Mouse (Mus musculus) monocyte, adult 2 months (primary cell): ENCODE results near the gene Col23a1.

Source experiments
- DNase-seq, 2 experiments: peaks; one replicate each; pipeline ENCODE4 v3.0.0; 2022; ENCODE audit warnings: low spot score in 2 of 2, low read depth in 1 of 2

Col23a1 gene

GRCm38 (mm10) chr11:51526631-51527161 lies 237.0 kb downstream of the Col23a1 start:
- DNase-seq, result no peak

DNA sequence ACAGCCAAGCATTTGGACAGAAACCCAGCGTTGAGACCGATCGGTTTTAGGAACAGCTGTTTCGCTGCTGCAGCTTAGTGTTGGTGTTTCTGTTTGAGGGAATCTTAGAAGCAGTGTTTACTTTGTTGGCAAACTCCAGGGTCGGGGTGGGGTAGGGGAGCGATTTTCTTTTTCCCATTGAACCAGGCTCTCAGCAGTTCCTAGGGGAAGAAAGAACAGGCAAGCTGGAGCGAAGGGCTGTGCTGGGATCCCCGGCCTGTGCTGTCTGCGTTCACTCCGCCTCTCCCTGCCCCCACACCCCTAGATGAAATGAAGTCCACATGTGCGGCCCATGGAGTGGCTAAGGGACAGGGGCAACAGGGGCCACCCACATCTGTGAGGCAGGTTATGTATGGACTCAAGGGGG lies 243.4 kb downstream of the Col23a1 start:
- DNase-seq, result no peak

- DNase-seq, result no peak
These were observed 244.6 kb downstream of the Col23a1 start for GRCm38 (mm10) chr11:51534314-51534713.

DNA sequence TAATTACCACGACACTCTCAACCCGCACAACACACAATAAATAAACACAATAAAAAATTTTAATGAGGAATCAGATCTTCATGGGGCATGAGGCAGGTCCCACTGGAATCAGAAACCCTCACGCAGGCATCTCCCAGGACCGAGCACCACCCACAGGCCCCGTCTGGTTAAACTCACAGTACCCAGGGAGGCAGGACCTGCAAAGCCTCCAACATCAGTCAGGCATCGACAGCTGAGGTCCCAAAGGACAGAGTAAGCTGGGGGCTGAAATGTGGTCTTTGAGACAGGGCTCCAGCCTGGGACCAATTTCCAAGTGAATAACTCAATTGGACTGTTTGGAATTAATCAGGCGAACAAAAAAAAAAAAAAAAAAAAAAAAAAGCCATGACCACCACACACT lies 248.7 kb downstream of the Col23a1 start:
- no peak for DNase-seq

GRCm38 (mm10) chr11:51538919-51539758 lies 249.4 kb downstream of the Col23a1 start:
- no peak for DNase-seq

- DNase-seq, result peak; percentile 87 to 91
These were observed 250.1 kb downstream of the Col23a1 start for GRCm38 (mm10) chr11:51539759-51540282.

DNA sequence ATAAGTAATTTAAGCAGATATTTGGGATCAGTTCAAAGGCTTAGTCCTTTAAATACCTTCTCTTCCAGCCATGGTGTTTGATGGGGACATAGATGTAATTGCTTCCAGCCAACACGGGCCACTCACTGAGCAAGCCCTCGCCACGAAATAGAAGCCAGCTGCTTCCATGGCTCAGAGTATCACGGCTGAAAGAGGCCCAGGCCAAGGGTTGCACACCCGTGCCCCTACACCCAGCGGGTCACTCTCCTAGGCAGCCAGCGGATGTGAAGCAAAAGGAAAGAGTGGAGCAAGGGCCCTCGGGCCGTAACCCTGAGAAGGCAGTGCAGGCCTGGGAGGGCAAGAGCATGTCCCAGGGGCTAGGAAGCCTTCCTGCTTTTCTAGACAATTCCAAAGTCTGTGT lies 252.7 kb downstream of the Col23a1 start:
- no peak for DNase-seq

DNA sequence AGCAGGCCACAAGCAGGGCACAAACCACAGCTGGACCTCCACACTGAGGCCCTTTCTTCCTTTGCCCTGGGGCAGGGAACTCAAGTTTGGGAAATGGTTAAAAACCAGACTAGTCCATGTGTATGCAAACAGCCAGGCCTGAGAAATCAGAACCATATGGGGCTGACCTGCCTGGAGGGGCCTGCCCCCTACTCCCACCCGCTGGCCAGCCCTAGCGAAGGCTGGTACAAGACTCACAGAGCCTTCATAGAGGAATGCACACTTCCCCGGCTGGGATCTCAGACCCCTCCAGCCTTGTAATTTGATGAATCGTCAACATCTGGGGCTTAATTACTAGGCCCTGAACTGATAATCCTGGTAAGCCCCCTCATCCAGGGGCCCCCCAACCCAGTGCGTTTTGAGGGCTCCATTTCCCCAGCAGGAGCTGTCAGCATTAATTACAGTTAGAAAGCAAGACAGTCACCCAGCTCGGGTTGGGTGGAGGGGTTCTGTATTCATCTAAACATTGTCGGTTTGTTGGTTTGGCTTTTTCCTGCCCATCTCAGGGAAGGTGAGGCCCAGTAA lies 253.8 kb downstream of the Col23a1 start:
- no peak for DNase-seq

DNA sequence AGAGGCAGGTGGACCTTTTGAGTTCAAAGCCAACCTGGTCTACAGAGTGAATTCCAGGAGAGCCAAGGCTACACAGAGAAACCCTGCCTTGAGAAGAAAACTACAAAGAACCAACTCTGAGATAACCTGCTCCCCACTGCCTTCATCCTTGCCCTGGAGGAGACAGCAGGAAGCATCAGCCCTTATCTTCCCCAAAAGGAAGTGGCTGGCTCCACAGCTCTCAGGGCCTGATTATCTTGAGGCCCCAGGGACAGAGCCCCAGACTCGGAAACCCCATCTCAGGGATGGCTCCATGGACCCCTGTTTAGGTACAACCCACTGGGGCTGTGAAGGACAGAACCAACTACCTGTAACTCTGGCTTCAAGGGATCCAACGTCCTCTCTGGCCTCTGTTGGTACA lies 254.7 kb downstream of the Col23a1 start:
- no peak for DNase-seq

- no peak for DNase-seq
These were observed 256.1 kb downstream of the Col23a1 start for GRCm38 (mm10) chr11:51545811-51546210.

DNA sequence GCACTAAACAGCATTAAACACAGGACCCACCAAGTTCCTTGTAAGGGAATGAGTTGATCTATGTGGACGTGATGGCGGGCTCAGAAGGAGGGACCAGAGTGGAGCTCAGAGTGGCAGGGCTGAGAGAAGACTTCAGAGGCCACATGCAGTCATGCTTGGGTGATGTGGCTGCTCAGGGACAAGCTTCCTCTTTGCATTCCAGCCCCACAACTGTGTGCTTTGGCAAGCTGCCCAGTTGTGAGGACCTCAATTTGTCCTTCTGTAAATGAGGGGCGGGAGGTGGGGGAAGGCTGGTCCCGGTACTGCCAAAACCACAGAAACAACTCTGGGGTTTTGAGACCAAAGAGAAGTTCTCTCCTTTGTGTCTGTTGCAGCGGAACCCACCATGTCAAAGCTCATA lies 261.5 kb downstream of the Col23a1 start:
- no peak for DNase-seq

DNA sequence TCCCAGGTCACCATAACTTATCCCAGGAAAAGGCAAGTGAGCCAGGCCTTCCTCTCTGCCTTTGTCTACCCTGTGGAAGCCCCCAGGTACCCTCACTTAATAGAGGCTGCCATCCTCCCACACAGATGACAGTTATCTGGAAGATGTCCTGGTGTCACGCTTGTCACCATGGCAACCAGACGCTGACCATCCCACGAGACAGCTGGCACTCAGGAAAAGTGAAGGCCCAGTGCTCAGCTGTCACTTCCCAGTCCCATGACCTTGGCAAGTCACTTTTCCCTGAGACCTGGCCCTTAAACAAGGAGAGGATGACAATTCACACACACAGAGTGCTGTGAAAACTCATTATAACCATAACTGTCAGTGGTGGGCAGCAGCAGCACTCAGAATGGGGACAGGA lies 262.4 kb downstream of the Col23a1 start:
- no peak for DNase-seq

- no peak for DNase-seq
These were observed 264.9 kb downstream of the Col23a1 start for GRCm38 (mm10) chr11:51554590-51554989.

- no peak for DNase-seq
These were observed 265.3 kb downstream of the Col23a1 start for GRCm38 (mm10) chr11:51555066-51555465.

- DNase-seq, result no peak
These were observed 273.6 kb downstream of the Col23a1 start for GRCm38 (mm10) chr11:51563276-51563675.

GRCm38 (mm10) chr11:51565062-51565461 lies 275.3 kb downstream of the Col23a1 start:
- peak in 1 of 2 experiments; percentile 24 for DNase-seq

DNA sequence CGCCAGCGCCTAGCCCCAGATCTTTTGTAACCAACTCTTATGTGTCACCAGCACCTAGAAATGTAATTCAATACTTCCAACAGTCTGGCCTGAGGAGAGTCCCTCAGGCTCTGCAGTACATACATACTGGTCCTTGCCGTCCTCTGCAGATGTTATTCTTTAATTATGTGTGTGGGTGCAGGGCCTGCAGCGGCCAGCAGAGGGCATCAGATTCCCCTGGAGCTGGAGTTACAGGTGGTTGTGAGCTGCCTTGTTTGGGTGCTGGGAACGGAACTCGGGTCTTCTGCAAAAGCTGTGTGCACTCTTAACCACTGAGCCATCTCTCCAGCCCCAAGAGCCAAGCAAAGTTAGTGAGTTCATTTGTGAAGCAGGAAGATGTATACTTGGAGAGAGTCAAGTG lies 276.2 kb downstream of the Col23a1 start:
- DNase-seq, result no peak

GRCm38 (mm10) chr11:51568801-51569200 lies 279.1 kb downstream of the Col23a1 start:
- DNase-seq, result no peak

GRCm38 (mm10) chr11:51576454-51576853 lies 286.7 kb downstream of the Col23a1 start:
- DNase-seq, result no peak

DNA sequence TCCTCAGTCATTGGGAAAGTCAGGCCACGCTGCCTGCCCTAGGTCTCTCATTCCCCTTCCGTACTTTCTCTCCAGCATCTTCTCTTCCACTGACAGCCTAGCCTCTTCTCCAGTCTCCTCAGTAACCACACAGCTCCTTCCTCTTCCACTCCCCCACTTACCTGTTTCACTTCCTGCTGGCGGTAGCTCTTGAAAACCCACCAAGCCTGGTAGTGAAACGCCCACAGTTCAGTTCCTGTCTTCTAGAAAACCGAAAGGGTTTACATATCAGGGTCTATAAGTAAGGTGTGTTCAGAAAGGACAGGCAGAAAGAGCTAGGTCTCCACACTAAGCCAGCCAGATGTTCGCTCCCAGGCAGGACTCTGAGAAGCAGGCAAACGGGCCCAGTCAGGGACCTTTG lies 287.9 kb downstream of the Col23a1 start:
- peak in 1 of 2 experiments; percentile 24 for DNase-seq

DNA sequence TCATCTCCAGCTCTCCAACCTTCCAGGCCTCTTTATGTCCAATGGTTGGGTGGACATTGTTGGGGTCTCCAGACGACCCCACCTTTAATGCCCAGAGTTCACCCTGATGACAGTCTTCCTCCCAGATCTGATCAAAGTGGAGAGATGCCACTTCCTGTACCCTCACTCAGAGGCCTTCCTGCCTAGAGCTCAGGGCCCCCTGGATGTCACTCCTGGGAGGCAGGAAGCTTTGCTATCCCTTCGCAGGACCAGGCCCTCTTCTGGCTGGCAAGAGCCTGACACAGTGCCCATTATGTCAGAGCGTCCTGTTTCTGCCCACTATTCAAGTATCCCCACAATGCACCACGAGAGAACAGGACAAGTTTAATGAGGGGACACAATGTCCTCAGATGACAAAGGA lies 289.3 kb downstream of the Col23a1 start:
- DNase-seq, result no peak

DNA sequence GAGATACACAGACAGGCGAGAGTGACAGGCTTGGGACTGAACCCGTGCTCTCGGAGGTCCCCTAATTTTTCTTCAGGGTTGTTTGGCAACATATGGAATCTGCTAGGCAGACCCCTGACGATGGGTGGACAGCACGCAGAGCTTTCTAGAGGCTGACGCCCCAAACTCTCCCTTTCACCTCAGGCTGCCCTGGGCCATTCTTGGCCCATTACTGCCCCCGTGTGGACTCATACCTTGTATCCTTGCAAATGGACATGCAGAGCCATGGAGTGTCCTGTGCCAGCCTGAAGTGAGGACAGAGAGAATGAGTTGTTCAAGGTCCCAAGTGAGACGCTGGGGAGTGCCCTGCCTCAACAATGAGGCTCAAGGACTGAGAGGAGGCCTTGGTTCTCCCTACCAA lies 293.0 kb downstream of the Col23a1 start:
- peak in 1 of 2 experiments; percentile 63 for DNase-seq
